Mouse (Mus musculus) erythroid progenitor cell, adult 5-6 weeks (primary cell): ENCODE results near the gene Ephx4. TPM values are rescaled to one million over a fixed set of nuclear protein-coding genes. Genes with fewer than 3 reads are reported as not detected.

Experiments
- total RNA-seq, 2 experiments: library from RNA; stranded (forward) in 1 of 2; stranded (reverse) in 1 of 2; fragments of 150-400 nt in 1 of 2; fragments of 186-747, 209-891 nt in 1 of 2; gene quantifications; 2 replicates each; pipeline versions ENCODE4 v1.2.3 to v1.2.4; 2015 to 2017; ENCODE audit warnings: low replicate concordance in 2 of 2

Gene Ephx4
- total RNA-seq, 2 experiments from 2014 or later = not detected

Other genes starting within 250 kb of the Ephx4 start
- gene Tgfbr3, start 113.1 kb upstream of the Ephx4 start, total RNA-seq (2015; ENCODE audit: low replicate concordance) = 1.8 and 5.4 TPM in 2 replicates
- gene Tgfbr3, start 113.1 kb upstream of the Ephx4 start, total RNA-seq (2017; ENCODE audit: low replicate concordance) = 1.0 and 4.7 TPM in 2 replicates
- not detected in 2 replicates for gene Brdt, start 71.6 kb upstream of the Ephx4 start, total RNA-seq (2015; ENCODE audit: low replicate concordance)
- gene Brdt, start 71.6 kb upstream of the Ephx4 start, total RNA-seq (2017; ENCODE audit: low replicate concordance) = not detected in 2 replicates
- not detected in 2 replicates for gene Lpcat2b, start 28.8 kb downstream of the Ephx4 start, total RNA-seq (2015; ENCODE audit: low replicate concordance)
- 0.45 TPM in 1 of 2 replicates, not detected in the other for gene Lpcat2b, start 28.8 kb downstream of the Ephx4 start, total RNA-seq (2017; ENCODE audit: low replicate concordance)
- 4.7 and 11.3 TPM in 2 replicates for gene Btbd8, start 35.3 kb downstream of the Ephx4 start, total RNA-seq (2015; ENCODE audit: low replicate concordance)
- gene Btbd8, start 35.3 kb downstream of the Ephx4 start, total RNA-seq (2017; ENCODE audit: low replicate concordance) = 6.4 and 8.7 TPM in 2 replicates
- not detected in 2 replicates for gene Gm42669, start 104.9 kb downstream of the Ephx4 start, total RNA-seq (2015; ENCODE audit: low replicate concordance)
- gene Gm42669, start 104.9 kb downstream of the Ephx4 start, total RNA-seq (2017; ENCODE audit: low replicate concordance) = 0.08 and 0.39 TPM in 2 replicates
- not detected in 2 replicates for gene 1700028K03Rik, start 132.0 kb downstream of the Ephx4 start, total RNA-seq (2015; ENCODE audit: low replicate concordance)
- gene 1700028K03Rik, start 132.0 kb downstream of the Ephx4 start, total RNA-seq (2017; ENCODE audit: low replicate concordance) = 0.51 and 0.68 TPM in 2 replicates
- gene Rpap2, start 194.6 kb downstream of the Ephx4 start, total RNA-seq (2015; ENCODE audit: low replicate concordance) = 6.3 and 10.1 TPM in 2 replicates
- gene Rpap2, start 194.6 kb downstream of the Ephx4 start, total RNA-seq (2017; ENCODE audit: low replicate concordance) = 6.3 and 11.0 TPM in 2 replicates
- gene Glmn, start 195.2 kb downstream of the Ephx4 start, total RNA-seq (2015; ENCODE audit: low replicate concordance) = 1.3 and 4.3 TPM in 2 replicates
- gene Glmn, start 195.2 kb downstream of the Ephx4 start, total RNA-seq (2017; ENCODE audit: low replicate concordance) = 7.2 and 10.3 TPM in 2 replicates